In genomic region chr17:29838029-29838428, GRCm38 (mm10) we compare ENCODE assay signal across 13 mouse cellular contexts.
DNase-seq lines count a peak whose midpoint lies in the region; ATAC-seq lines count a peak whose summit lies in the region.
"Had no signal": no experiment of that assay in that cellular context is flagged by ENCODE, and none has a peak within 500 bp of the region (broad histone marks: within the 10 kb centered on the region; RNA-seq: fewer than 3 reads in every experiment).

No protein-coding gene starts in this region.

- H3K27ac ChIP-seq in forebrain, embryonic 10.5 days: peak overlapping the region; percentile 66
- H3K27ac ChIP-seq in forebrain, embryonic 16.5 days (ENCODE audit: low read length): no peak overlapping the region
- H3K27ac ChIP-seq in limb, embryonic 10.5 days: peak overlapping the region; percentile 47
- H3K27ac ChIP-seq in neural tube, embryonic 13.5 days (replicated peaks): peak overlapping the region; percentile 49; the same call in 1 of the 2 replicates

- peaks cover 52% of the 10 kb centered on the region for H3K4me1 ChIP-seq in forebrain, embryonic 10.5 days
- H3K4me1 ChIP-seq in forebrain, embryonic 16.5 days (replicated peaks; ENCODE audit: control insufficient read depth, insufficient read depth, low read length): peaks cover 37% of the 10 kb centered on the region
- peaks cover 53% of the 10 kb centered on the region for H3K4me1 ChIP-seq in limb, embryonic 10.5 days
- H3K4me1 ChIP-seq in neural tube, embryonic 13.5 days (replicated peaks): peaks cover 56% of the 10 kb centered on the region

- DNase-seq in forebrain, embryonic 10.5 days (ENCODE audit: extremely low spot score, low spot score): no peak
- DNase-seq in thymus, postnatal 0 days (ENCODE audit: low spot score): peak; percentile 58
- no peak for DNase-seq in thymus, adult 18-20 months
- DNase-seq in limb, embryonic 10.5 days (ENCODE audit: low spot score): no peak
- DNase-seq in adrenal gland, postnatal 14 days: no peak
- no peak for DNase-seq in layer of hippocampus, postnatal 36 days
- DNase-seq: cerebellum, postnatal 10 days; heart, postnatal 10 days; liver; right cerebral cortex, adult 18-20 months had no signal

- H3K4me3 ChIP-seq in forebrain, embryonic 10.5 days: no peak overlapping the region
- H3K4me3 ChIP-seq in forebrain, embryonic 16.5 days (replicated peaks; ENCODE audit: low read length): no peak overlapping the region
- no peak overlapping the region for H3K4me3 ChIP-seq in limb, embryonic 10.5 days
- H3K4me3 ChIP-seq in neural tube, embryonic 13.5 days: no peak overlapping the region

- ATAC-seq in forebrain, embryonic 16.5 days: no peak
- peak; percentile 16; the same call in 1 of the 2 replicates for ATAC-seq in neural tube, embryonic 13.5 days (ENCODE audit: low read depth)
- ATAC-seq: Patski had no signal

- H3K4me2 ChIP-seq in forebrain, embryonic 16.5 days (ENCODE audit: low read length): no peak overlapping the region
- H3K4me2 ChIP-seq in neural tube, embryonic 13.5 days: no peak overlapping the region

- peaks cover 37% of the 10 kb centered on the region for H3K27me3 ChIP-seq in forebrain, embryonic 10.5 days (ENCODE audit: poor library complexity, severe bottlenecking)
- H3K27me3 ChIP-seq in forebrain, embryonic 16.5 days (replicated peaks; ENCODE audit: control insufficient read depth, insufficient read depth, low read length): no peaks in the 10 kb centered on the region
- H3K27me3 ChIP-seq in limb, embryonic 10.5 days (ENCODE audit: low read depth, poor library complexity, severe bottlenecking): peaks cover 20% of the 10 kb centered on the region
- H3K27me3 ChIP-seq in neural tube, embryonic 13.5 days: peaks cover 5% of the 10 kb centered on the region
- H3K27me3 ChIP-seq: Patski had no signal

- WGBS in forebrain, embryonic 10.5 days: 37% methylated on average over 3 of the region's 3 CpGs
- WGBS in forebrain, embryonic 16.5 days: 25% methylated on average over 3 of the region's 3 CpGs
- 48% methylated on average over 3 of the region's 3 CpGs for WGBS in limb, embryonic 10.5 days
- 24% methylated on average over 3 of the region's 3 CpGs for whole genome bisulfite sequencing in neural tube, embryonic 13.5 days

- H3K9ac ChIP-seq in forebrain, embryonic 16.5 days (replicated peaks; ENCODE audit: low read depth, low read length): no peak overlapping the region
- H3K9ac ChIP-seq in neural tube, embryonic 13.5 days: no peak overlapping the region

- H3K36me3 ChIP-seq in forebrain, embryonic 10.5 days (replicated peaks): peaks cover 5% of the 10 kb centered on the region; the same call in 1 of the 2 replicates
- no peaks in the 10 kb centered on the region for H3K36me3 ChIP-seq in forebrain, embryonic 16.5 days (ENCODE audit: control insufficient read depth, insufficient read depth)
- no peaks in the 10 kb centered on the region for H3K36me3 ChIP-seq in limb, embryonic 10.5 days
- no peaks in the 10 kb centered on the region; the same call in 1 of the 2 replicates for H3K36me3 ChIP-seq in neural tube, embryonic 13.5 days

- H3K9me3 ChIP-seq in forebrain, embryonic 10.5 days: no peaks in the 10 kb centered on the region
- no peaks in the 10 kb centered on the region for H3K9me3 ChIP-seq in forebrain, embryonic 16.5 days (ENCODE audit: control insufficient read depth, low read length)
- no peaks in the 10 kb centered on the region for H3K9me3 ChIP-seq in limb, embryonic 10.5 days (replicated peaks)
- no peaks in the 10 kb centered on the region for H3K9me3 ChIP-seq in neural tube, embryonic 13.5 days
